Mouse (Mus musculus) MEL (cell line): ENCODE results near the gene Iqcd. TPM values are rescaled to one million over a fixed set of nuclear protein-coding genes. Genes with fewer than 3 reads are reported as not detected.

ENCODE experiments used
- DNase-seq: peaks from one replicate; pipeline ENCODE4 v3.0.0; 2011; ENCODE audit warnings: low read depth, low spot score
- H3K27ac ChIP-seq: 2 replicates; pipeline ENCODE4 v1.5.1; 2012; ENCODE audit warnings: low read depth, mild to moderate bottlenecking, control low read depth, low read length, moderate library complexity; ENCODE audit not compliant: control insufficient read depth
- H3K27me3 ChIP-seq, 2 experiments: fragments of 150-350 bp in 1 of 2; sonication (generic) in 1 of 2; 2 replicates each; pipeline ENCODE4 v1.6.1; 2012; ENCODE audit warnings: low read length in 2 of 2, mild to moderate bottlenecking in 2 of 2, improper control_type of control experiment in 1 of 2, moderate library complexity in 1 of 2; ENCODE audit not compliant: insufficient read depth in 2 of 2, control insufficient read depth in 1 of 2
- H3K36me3 ChIP-seq, 2 experiments: 2 replicates each; pipeline ENCODE4 v1.6.1; 2012 to 2014; ENCODE audit warnings: low read length in 2 of 2, improper control_type of control experiment in 1 of 2, inconsistent platforms in 1 of 2, mild to moderate bottlenecking in 1 of 2; ENCODE audit not compliant: insufficient read depth in 2 of 2, control insufficient read depth in 1 of 2
- H3K4me1 ChIP-seq, 2 experiments: fragments of 150-350 bp in 1 of 2; sonication (generic) in 1 of 2; 2 replicates each; pipeline ENCODE4 v1.6.1; 2012; ENCODE audit warnings: low read length in 2 of 2, improper control_type of control experiment in 1 of 2, mild to moderate bottlenecking in 1 of 2; ENCODE audit not compliant: insufficient read depth in 2 of 2, control insufficient read depth in 1 of 2
- H3K4me3 ChIP-seq, 2 experiments: fragments of 150-350 bp in 1 of 2; sonication (generic) in 1 of 2; 2 replicates each; pipeline ENCODE4 v1.5.1; 2012; ENCODE audit warnings: low read depth in 2 of 2, low read length in 2 of 2, mild to moderate bottlenecking in 2 of 2, moderate library complexity in 2 of 2, control low read depth in 1 of 2, improper control_type of control experiment in 1 of 2; ENCODE audit not compliant: control insufficient read depth in 1 of 2, insufficient read depth in 1 of 2
- H3K79me2 ChIP-seq: 2 replicates; pipeline ENCODE4 v1.6.1; 2012; ENCODE audit warnings: mild to moderate bottlenecking, low read length, moderate library complexity; ENCODE audit not compliant: control insufficient read depth, poor library complexity, insufficient read depth
- H3K9ac ChIP-seq: 2 replicates; pipeline ENCODE4 v1.6.1; 2012; ENCODE audit warnings: low read depth, mild to moderate bottlenecking, control low read depth, low read length, moderate library complexity; ENCODE audit not compliant: control insufficient read depth, poor library complexity, severe bottlenecking
- H3K9me3 ChIP-seq: fragments of 150-350 bp; sonication (generic); replicated peaks from 2 replicates; pipeline ENCODE4 v1.6.1; 2012; ENCODE audit warnings: mild to moderate bottlenecking, low read length, improper control_type of control experiment, moderate library complexity; ENCODE audit not compliant: insufficient read depth
- CHD1 ChIP-seq: IDR thresholded peaks from 2 replicates; pipeline ENCODE4 v1.6.1; 2012; ENCODE audit warnings: low read depth, mild to moderate bottlenecking, inconsistent platforms, low read length, improper control_type of control experiment
- CHD2 ChIP-seq: IDR thresholded peaks from 2 replicates; pipeline ENCODE4 v1.6.1; 2011; ENCODE audit warnings: low read length, improper control_type of control experiment
- E2F4 ChIP-seq: IDR thresholded peaks from 2 replicates; pipeline ENCODE4 v1.6.1; 2011; ENCODE audit warnings: low read depth, low read length, improper control_type of control experiment, borderline replicate concordance
- EP300 ChIP-seq, 2 experiments: IDR thresholded peaks; 2 replicates each; pipeline ENCODE4 v1.6.1; 2011; ENCODE audit warnings: improper control_type of control experiment in 2 of 2, low read length in 2 of 2, low read depth in 1 of 2, mild to moderate bottlenecking in 1 of 2
- GABPA ChIP-seq: IDR thresholded peaks from 2 replicates; pipeline ENCODE4 v1.6.1; 2012; ENCODE audit warnings: low read depth, mild to moderate bottlenecking, inconsistent platforms, low read length, improper control_type of control experiment, moderate library complexity
- GATA1 ChIP-seq: IDR thresholded peaks from 2 replicates; pipeline ENCODE4 v1.6.1; 2011; ENCODE audit warnings: low read depth, low read length, improper control_type of control experiment
- KAT2A ChIP-seq: conservative IDR thresholded peaks from 2 replicates; pipeline ENCODE4 v1.6.1; 2012; ENCODE audit warnings: low read depth, low read length, improper control_type of control experiment, inconsistent platforms
- MAFK ChIP-seq: IDR thresholded peaks from 2 replicates; pipeline ENCODE4 v1.6.1; 2011; ENCODE audit warnings: low read depth, mild to moderate bottlenecking, low read length, improper control_type of control experiment, borderline replicate concordance
- MAZ ChIP-seq: IDR thresholded peaks from 2 replicates; pipeline ENCODE4 v1.6.1; 2012; ENCODE audit warnings: low read depth, mild to moderate bottlenecking, inconsistent platforms, low read length, improper control_type of control experiment
- MEF2A ChIP-seq: IDR thresholded peaks from 2 replicates; pipeline ENCODE4 v1.6.1; 2014; ENCODE audit warnings: low read depth, mild to moderate bottlenecking, inconsistent platforms, low read length, improper control_type of control experiment; ENCODE audit not compliant: poor library complexity, insufficient replicate concordance, severe bottlenecking; ENCODE audit errors: extremely low read depth
- MYB ChIP-seq: IDR thresholded peaks from 2 replicates; pipeline ENCODE4 v1.6.1; 2011; ENCODE audit warnings: mild to moderate bottlenecking, low read depth, low read length, improper control_type of control experiment
- NELFE ChIP-seq: IDR thresholded peaks from 2 replicates; pipeline ENCODE4 v1.6.1; 2011; ENCODE audit warnings: low read depth, low read length, improper control_type of control experiment
- POLR2AphosphoS5 ChIP-seq: IDR thresholded peaks from 2 replicates; pipeline ENCODE4 v1.6.1; 2012; ENCODE audit warnings: low read depth, borderline replicate concordance, mild to moderate bottlenecking, inconsistent platforms, low read length, moderate library complexity, mixed read lengths
- RAD21 ChIP-seq: IDR thresholded peaks from 2 replicates; pipeline ENCODE4 v1.6.1; 2011; ENCODE audit warnings: mild to moderate bottlenecking, low read depth, low read length, improper control_type of control experiment
- SIN3A ChIP-seq: IDR thresholded peaks from 2 replicates; pipeline ENCODE4 v1.6.1; 2012; ENCODE audit warnings: low read length, improper control_type of control experiment, inconsistent platforms
- TBP ChIP-seq: IDR thresholded peaks from 2 replicates; pipeline ENCODE4 v1.8.0; 2011; ENCODE audit warnings: low read depth, low read length, improper control_type of control experiment
- TCF12 ChIP-seq: IDR thresholded peaks from 2 replicates; pipeline ENCODE4 v1.6.1; 2014; ENCODE audit warnings: low read depth, mild to moderate bottlenecking, inconsistent platforms, low read length, improper control_type of control experiment, moderate library complexity
- USF1 ChIP-seq: IDR thresholded peaks from 2 replicates; pipeline ENCODE4 v1.6.1; 2014; ENCODE audit warnings: low read depth, mild to moderate bottlenecking, inconsistent platforms, low read length, improper control_type of control experiment, moderate library complexity
- ZMIZ1 ChIP-seq: IDR thresholded peaks from 2 replicates; pipeline ENCODE4 v1.6.1; 2012; ENCODE audit warnings: low read depth, mild to moderate bottlenecking, inconsistent platforms, low read length, improper control_type of control experiment, moderate library complexity
- polyA plus RNA-seq, 2 experiments: library from polyadenylated mRNA; stranded (reverse) in 1 of 2; unstranded in 1 of 2; fragments of >175 nt in 1 of 2; fragments of >200 nt in 1 of 2; gene quantifications; 2 replicates each; pipeline versions ENCODE4 v1.2.1 to v1.2.4; 2012; ENCODE audit warnings: low replicate concordance in 2 of 2, low read depth in 1 of 2; ENCODE audit not compliant: insufficient read length in 2 of 2, insufficient read depth in 1 of 2, missing spikeins in 1 of 2
- total RNA-seq: library from RNA; depleted of rRNA; stranded (reverse); fragments of 300-350 nt; gene quantifications from 2 replicates; pipeline ENCODE4 v1.2.3, GENCODE M21; 2012

Gene Iqcd
- total and polyA plus RNA-seq, 3 experiments: 1.1 to 2.2 TPM; not detected in 1

DNA sequence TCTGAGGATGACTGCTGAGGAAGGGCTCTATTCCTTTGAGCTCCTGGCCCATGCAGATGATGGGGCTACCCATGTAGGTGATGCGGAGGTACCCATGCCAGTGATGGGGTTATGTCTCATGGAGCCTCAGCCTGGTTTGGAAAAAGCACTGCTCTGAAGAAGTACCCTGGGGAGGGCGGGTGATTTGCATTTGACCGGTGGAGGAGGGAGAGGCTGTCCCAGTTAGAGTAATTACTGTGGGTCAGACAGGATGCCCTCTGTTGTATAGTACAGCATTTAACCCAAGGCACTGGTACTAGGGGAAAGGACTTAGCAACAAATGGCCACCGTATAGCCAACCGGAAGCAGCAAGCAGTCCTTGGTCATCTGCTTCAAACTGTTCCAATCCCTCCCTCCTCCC is 46.0 kb downstream of the Iqcd start:
- no peak overlapping the region for H3K4me3 ChIP-seq
- H3K4me1 ChIP-seq: no peaks in the 10 kb centered on the region
- H3K9ac ChIP-seq: no peak overlapping the region
- DNase-seq: no peak
- no peaks in the 10 kb centered on the region for H3K36me3 ChIP-seq
- H3K79me2 ChIP-seq: no peaks in the 10 kb centered on the region
- no peak overlapping the region for H3K27ac ChIP-seq
- H3K9me3 ChIP-seq: no peaks in the 10 kb centered on the region
- H3K27me3 ChIP-seq: no peaks in the 10 kb centered on the region; a peak in 1 of 4 replicates
- TF ChIP-seq GABPA (no peak), EP300 (IDR thresholded peaks at IDR 0.05; ENCODE audit: low read depth in 1 of 2, low read length in 2 of 2) (no peak)

- H3K4me3 ChIP-seq: no peak overlapping the region
- TF ChIP-seq MAZ (no peak), CHD2 (no peak), RAD21 (no peak), NELFE (no peak), MEF2A (no peak), MYB (no peak), MAFK (no peak), ZMIZ1 (no peak), USF1 (no peak), SIN3A (no peak), CHD1 (no peak), TBP (no peak), GABPA (no peak), E2F4 (no peak), KAT2A (no peak), TCF12 (no peak)
- H3K9ac ChIP-seq: no peak overlapping the region
- H3K27me3 ChIP-seq: no peaks in the 10 kb centered on the region; a peak in 1 of 4 replicates
- no peaks in the 10 kb centered on the region for H3K9me3 ChIP-seq
- H3K4me1 ChIP-seq: no peaks in the 10 kb centered on the region
- no peaks in the 10 kb centered on the region for H3K79me2 ChIP-seq
- H3K27ac ChIP-seq: no peak overlapping the region
- DNase-seq: no peak
- H3K36me3 ChIP-seq: no peaks in the 10 kb centered on the region
Measured at GRCm38 (mm10) chr5:120635633-120636032, 46.8 kb downstream of the Iqcd start.

DNA sequence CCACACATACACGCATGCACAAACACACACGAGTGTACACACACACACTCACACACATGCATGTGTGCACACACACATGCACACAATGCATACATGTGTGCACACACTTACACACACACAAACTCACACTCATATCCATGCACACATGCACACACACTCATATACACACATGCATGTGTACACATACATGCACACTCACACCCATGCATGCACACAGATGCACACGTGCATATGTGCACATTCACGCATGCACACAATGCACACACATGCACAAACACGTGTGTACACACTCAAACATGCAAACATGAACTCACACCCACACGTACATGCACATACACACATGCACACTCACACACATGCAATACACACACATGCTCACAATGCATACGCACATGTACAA is 51.3 kb downstream of the Iqcd start:
- H3K4me1 ChIP-seq: peaks cover 0 to 13% of the 10 kb centered on the region in 2 experiments; a peak in 2 of 4 replicates
- no peaks in the 10 kb centered on the region; a peak in 2 of 4 replicates for H3K27me3 ChIP-seq

More for the DNA sequence above, 51.3 kb downstream of the Iqcd start:
- no peaks in the 10 kb centered on the region for H3K79me2 ChIP-seq
- peaks cover 0 to 6% of the 10 kb centered on the region in 2 experiments; a peak in 2 of 4 replicates for H3K36me3 ChIP-seq
- H3K4me3 ChIP-seq: no peak overlapping the region
- no peak for DNase-seq
- no peaks in the 10 kb centered on the region for H3K9me3 ChIP-seq
- TF ChIP-seq POLR2AphosphoS5 (0 out of 2 replicates have a peak, but pooled peaks have one; percentile 86), GATA1 (no peak)
- H3K27ac ChIP-seq: no peak overlapping the region
- no peak overlapping the region for H3K9ac ChIP-seq
